Mouse (Mus musculus): Measurements from ENCODE around the gene Tmem214.

GRCm38 (mm10) chr5:30850556-30850925, 17.3 kb upstream of the Tmem214 start:
- TF ChIP-seq POLR2A (IDR thresholded peaks at IDR 0.05; ENCODE audit: low read depth, low read length) (no peak), CTCF (IDR thresholded peaks at IDR 0.05; ENCODE audit: borderline replicate concordance, insufficient read depth, low read length) (no peak)

Measured in embryonic fibroblast, embryonic 13.5 days (primary cell).